Mouse (Mus musculus) right cerebral cortex, adult 2 months (tissue): ENCODE results near the gene Ect2.
A peak's percentile ranks its signal among the peaks of the same experiment; 100 is the strongest.

ENCODE experiments used
- DNase-seq, 2 experiments: peaks; one replicate each; pipeline ENCODE4 v3.0.0; 2021 to 2022; ENCODE audit warnings: low spot score in 2 of 2

The Ect2 gene

DNA sequence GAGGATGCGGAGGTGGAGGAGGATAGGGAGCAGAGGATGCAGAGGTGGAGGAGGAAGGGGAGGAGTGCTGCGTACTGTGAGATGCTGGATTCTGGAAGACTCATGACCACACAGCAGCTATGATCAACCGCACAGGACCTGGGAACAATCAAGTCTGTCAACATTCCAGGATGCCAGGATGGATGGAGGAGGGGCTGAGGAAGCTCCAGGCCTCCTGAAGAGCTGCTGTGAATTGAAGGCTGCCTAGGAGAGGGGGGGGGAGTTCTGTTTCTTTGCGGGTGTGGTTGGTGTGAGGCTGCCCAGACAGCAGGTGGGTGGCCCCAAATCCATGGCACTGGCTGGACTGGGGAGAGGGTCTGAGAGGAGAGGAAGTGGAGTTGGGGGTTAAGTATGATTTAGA is 5.2 kb upstream of the Ect2 start:
- no peak for DNase-seq

DNA sequence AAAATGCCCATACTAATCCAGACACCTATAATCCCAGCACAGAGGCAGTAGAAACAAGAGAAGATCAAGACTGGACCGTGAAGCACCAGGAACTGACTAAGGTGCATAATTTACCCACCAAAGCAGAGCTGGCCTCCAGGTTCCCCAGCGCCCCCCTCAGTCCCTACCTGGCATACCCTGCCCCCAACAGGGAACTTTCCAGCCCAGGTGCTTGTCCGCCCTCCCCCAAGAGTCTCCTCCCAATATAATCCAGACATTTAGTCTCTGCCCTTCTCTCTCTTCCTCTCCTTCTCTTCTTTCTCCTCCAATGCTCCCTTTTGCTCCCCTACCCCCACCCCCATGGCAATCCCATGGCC is 2.9 kb upstream of the Ect2 start:
- DNase-seq, result no peak

DNA sequence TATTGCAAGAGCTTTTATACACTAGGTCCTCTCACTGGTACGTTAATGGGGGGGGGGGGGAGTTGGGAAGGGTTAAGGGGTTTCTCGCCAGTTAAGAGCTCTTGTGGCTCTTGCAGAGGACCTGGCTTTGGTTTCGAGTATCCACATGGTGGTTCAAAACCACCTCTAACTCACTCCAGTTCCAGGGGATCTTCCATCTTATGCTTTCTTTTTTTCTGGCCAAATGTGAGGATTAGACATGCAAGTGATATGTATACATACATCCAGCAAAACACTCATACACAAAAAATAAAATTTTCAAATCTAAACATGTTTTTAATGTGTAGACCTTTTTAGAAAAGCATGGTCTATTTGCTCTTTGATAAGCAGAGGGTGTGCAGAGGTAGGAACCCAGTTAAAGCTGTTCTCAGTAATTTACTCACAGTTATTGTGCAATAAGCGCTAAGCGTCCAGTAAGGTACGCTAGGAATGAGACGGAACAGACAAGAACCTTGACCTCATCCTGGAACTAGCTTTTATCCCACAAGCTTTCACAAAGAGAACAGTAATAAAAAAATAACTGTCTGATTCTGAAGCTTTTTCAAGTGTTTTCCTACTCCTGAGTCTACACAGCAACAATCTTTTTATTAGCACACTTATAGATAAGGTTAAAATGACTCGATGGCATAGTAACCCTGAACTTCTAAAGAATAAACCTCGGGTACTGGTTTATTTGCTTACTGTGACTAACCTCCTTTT is 2.3 kb upstream of the Ect2 start:
- DNase-seq, result no peak

DNA sequence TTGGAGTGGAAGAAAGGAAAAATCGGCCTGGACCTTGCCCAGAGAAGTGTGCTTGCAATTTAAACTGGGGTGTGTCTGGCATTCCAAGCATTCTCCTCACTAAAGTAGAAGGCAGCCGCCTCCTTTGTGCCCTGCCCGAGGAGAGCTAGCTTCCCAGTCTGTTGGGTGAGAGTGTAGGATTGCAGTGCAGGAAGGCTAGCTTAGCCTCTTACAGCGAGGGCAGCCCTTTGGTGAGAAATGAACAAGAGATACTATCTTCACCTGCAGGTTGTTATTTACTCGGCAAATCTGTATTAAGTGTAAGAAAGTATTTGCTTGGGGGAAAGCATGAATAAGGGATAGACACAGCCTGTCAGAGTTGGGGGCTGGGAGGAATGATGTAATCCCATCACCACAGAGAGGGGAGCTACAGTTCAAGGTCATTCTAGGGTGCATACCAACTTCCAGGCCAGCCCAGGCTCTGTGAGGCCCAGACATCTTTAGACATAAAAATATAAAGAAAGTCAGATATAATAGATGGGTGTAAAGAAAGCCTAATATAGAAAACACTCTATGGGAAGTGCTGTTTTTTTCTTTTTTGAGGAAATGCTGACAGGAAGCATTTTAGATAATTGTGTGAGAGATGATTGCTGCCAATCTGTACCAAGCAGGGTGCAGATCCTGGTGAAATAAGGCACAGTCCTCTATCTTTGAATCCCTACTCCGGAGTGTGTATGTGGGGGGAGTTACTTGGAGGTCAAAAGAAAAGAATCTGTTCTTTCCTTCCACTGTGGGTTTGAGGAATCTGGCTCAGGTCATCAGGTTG is 1.6 kb upstream of the Ect2 start:
- DNase-seq, result no peak

DNA sequence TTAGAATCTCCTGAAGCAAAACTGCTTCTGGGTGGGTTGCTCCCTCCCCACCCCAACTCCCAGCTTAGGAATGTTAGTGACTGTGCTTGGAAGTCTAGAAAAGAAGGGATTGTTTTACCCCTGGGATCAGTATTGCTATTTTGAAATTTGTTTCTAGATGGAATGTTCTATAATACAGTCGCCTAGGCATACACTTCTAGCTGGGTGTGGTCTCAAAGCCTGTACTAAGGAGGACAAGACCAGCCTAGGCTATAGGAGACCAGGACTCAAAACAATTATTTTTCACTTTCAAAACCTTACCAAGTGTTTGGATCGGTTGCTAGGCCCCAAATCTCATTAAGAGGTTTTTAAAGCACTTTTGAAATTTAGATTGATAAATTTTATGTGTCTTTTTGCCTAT is 602 bp upstream of the Ect2 start:
- no peak for DNase-seq

DNA sequence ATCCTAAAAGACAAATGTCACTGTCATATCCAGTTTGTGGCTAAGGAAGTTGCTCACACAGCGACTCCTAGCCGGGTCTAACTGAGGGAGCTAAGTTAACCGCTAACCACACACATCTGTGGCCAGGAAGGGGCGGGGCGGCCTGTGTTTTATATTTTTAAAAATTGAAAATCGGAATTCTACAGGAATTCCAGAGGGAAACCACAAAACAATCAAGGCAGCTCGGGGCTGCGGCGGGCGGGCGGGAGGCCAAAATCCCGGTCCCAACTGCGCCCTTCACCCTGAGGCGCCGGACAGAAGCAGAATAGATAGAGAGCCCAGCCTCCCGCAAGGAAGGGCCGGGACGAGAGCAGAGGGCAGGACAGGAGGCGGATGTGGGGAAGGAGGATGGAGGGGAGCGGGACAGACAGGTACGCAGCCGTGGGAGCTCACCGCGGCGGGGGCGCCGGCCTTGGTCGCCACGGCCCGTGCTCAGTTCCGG is 447 bp downstream of the Ect2 start:
- no peak for DNase-seq

DNA sequence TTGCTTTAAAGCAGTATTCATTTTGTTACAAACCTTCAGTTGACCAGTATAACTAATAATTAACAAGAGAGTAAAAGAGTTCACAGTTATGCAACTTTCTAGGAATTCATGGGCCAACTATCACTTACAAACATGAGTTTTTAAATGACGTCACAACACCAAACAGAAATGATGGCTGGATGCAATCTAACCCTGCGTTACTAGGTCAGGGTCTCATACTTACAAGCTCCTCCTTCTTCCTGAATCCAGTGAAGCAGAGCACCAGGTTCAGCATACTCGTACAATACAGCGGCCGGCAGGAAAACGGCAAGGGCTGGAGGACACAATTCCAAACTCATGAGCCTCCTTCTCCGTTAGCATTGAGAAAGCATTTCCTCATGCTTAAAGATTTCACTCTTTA is 7.9 kb downstream of the Ect2 start:
- DNase-seq, result no peak

DNA sequence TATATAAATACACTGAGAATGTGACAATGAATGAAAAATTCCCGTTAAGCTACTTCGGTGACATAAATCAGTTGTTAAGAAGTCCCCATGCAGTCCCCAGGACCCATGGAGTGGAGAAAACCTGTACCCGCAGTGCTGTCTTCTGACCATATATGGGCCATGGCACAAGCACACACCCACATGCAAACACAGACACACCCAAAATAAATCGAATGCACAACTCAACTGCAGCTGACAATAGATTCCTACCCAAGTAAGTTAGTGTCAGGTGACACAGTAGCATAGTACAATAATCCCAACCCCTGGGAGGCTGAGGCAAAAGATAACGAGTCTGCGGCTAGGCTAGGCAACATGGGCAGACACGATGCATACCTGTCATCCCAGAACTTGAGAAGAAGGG is 10.1 kb downstream of the Ect2 start:
- no peak for DNase-seq

DNA sequence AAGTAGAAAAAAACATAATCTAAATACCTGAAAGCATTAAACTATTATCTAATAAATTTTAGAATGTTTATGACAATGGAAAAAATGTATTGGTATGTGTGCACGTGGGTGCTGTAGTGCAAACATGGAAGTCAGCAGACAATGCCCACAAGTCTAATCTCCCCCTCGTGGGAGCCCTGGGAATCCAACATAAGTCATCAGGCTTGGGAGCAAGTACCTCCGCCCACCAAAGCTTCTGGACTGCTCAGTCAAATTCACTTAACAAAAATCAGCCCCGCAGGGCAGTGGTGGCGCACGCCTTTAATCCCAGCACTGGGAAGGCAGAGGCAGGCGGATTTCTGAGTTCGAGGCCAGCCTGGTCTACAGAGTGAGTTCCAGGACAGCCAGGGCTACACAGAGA is 13.6 kb downstream of the Ect2 start:
- no peak for DNase-seq

DNA sequence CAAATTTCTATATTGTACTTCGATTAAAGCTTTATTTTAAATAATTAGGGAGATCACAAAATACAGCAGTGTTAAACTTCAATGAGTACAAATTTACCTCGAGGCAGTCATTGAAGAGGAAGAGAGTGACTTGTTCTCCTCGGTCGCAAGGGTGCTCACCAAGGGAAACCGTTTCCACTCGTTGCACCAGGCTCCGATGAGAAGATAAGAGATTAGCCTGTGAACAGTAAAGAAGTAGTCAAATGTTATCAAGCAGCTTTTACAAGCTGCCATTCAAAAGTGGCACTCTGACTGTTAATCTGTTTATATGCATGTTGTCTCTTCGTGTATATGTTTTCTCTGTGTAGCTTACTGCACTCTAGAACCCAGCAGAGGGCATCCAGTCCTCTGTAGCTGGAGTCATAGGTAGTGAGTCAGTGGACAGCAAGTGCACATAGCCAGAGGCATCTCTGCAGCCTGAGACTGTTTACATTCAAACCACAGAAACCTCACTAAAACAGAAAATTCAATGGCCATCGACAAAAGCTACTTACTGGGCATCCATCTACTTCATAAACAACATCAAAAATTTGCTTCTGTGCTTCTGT is 31.7 kb downstream of the Ect2 start:
- no peak for DNase-seq

DNA sequence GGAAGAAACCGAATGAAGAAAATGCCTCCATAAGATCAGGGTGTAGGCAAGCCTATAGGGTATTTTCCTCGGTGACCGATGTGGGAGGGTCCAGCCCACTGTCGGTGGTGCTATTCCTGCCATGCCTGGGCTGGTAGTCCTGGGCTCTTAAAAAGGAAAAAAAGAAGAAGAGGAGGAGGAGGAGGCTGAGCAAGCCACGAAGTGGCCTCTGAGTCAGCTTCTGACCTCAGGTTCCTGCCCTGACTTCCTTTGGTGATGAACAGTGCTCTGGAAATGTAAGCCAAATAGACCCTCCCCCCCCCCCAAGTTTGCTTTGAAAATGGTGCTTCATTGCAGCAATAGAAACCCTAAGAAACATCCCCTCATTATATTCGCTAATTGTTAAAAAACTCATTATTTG is 32.7 kb downstream of the Ect2 start:
- no peak for DNase-seq

DNA sequence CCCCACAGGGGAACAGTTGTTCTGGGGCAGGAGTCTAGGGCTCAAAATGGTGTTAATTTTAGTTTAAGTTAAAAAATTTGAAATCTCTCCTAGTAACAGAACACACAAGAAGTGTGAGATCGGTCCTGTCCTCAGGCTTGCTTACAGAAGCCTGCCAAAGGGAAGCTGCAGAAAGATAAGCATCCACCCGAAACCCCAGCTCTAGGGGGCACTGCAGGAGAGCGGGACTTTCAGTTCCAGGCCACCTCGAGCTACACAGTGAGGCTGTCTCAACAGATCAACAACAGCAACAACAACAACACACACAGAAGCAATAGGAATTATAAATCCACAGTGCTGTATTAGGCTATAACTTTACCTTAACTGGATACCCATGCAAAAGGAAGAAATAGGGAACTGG is 35.5 kb downstream of the Ect2 start:
- peak in 1 of 2 experiments; percentile 7 for DNase-seq

DNA sequence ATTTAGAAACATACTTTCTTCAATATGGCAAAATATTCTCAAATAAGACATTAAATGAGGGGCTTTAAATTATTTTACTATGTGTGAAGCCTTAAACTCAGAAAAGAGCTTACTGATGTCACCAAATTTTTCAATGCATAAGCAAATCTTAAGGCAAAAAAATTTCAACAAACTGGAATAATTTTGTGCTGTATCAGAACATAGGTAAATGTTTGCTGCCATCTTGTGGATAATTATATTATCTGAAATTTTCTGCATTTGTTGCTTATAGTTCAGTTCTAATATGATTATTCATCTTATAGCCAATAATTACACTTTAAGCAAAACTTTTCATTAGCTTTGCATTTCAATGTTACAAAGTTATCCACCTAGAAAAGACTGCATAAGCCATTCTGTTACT is 42.8 kb downstream of the Ect2 start:
- no peak for DNase-seq

DNA sequence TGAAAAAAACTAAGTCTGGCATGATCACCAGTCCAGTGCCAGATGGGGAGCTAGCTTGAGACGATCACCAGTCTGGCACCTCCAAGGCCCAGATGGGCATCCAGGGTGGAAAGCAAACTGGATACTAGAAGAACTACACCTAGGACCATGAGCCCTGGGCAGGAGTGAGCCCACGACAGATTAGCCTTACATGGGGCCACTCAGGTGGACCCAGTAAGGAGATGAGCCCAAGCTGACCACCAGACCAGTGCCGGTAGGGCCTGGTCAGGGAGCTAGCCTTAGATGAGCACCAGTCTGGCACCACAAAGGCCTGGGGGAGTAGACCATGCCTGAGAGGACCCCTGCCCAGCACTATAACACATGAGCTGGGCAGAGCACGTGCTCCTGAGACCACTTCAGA is 44.6 kb downstream of the Ect2 start:
- no peak for DNase-seq

DNA sequence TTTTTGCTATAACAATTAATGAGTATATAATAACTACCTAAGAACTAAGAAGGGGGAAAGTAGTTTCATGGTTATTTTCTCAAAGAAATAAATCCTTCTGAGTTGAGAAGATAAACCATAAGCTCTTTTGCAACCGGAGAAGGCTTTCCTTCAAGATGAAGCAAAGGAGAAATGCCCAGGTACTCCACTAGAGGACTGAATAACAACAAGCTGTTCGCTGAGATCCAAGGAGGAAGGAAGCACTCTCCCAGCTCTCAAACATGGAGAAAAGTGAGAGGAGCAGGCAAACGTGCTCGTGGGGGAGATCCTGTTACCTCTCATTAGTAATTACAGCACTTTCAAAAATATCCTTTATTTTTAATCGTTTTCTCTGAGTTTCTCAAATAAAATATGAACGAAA is 46.5 kb downstream of the Ect2 start:
- peak in 1 of 2 experiments; percentile 16 for DNase-seq

DNA sequence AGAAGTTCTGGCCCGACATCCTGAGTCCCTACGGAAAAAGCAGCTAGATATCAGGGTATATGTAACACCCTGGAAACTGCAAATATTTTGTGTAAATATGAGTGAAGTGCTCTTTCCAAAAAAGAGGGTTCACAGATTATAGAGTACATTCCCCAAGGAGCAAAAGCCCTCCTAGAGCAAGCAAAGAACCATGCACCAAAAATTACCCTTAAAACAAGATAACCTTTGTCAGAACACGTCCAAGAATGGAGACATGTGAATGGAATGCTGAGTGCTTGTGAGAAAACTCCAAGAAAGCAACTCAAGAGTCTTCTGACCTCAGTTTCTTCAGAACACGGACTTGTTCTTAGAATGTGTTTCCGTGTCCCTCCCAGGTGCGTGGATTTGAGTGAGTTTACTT is 50.7 kb downstream of the Ect2 start:
- no peak for DNase-seq

DNA sequence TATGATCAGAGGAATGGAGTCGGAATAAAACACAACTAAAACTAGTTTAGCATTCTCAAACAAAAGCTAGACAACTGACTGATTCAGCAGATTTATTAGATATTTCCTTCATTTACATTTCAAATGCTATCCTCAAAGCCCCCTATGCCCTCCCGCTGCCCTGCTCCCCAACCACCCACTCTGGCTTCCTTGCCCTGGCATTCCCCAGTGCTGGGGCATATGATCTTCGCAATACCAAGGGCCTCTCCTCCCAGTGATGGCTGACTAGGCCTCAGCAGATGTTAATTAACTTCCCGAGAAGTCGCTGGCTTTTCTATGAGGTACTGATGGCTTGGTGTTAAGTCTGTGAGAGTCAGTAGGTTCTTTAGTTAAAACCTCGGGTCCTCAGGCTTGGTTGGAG is 55.0 kb downstream of the Ect2 start:
- DNase-seq, result no peak

DNA sequence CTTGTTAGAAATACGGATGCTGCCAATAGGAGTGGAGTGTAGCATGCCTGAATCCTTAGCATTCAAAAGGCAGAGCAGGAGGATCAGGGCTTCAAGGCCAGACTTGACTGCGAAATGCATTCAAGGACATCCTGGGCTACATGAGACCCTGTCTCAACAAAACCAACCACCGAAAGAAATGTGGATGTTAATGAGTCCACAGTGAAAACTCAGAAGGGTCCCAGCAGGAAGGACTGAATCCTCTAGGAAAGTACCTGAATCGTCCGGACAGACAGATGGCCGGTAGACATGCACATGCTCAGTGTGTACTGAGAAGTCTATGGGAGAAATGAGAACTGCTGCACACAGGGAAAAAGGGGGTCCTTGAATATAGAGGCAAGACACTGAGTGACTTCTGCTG is 67.5 kb downstream of the Ect2 start:
- no peak for DNase-seq

DNA sequence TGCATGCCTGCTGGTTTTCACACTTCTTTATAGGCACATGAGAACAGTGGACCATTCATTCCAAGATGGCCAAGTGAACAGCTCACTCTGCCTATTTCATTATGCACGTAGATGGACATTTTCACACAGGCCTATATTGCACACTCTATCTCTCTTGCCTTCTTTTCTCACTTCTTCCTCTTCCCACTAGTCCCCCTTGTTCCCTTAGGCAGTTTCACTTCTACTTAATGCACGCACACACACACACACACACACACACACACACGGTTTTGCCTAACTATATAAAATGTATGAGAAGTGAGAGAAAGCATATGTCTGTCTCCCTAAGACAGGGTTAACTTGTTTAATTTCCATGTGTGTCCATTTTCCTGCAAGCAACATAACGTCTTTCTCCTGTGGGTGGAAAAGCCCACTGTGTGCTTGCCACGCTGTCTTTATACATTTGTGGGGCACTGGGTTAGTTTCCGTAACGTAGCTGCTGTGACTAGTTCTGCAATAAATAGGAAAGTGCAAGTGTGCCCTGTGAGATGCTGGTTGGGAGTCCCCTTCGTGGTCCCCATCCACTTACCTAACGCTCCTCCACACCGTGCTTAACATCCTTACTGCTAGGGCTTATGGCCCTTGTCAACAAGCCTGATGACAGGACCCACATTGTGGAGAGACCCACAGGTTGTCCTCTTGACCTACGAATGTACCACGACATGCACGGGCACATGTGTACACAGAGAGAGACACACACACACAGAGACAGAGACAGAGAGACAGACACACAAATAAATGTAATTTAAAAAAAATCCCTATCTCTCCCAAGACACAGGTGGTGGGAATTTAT is 72.2 kb downstream of the Ect2 start:
- DNase-seq, result no peak

DNA sequence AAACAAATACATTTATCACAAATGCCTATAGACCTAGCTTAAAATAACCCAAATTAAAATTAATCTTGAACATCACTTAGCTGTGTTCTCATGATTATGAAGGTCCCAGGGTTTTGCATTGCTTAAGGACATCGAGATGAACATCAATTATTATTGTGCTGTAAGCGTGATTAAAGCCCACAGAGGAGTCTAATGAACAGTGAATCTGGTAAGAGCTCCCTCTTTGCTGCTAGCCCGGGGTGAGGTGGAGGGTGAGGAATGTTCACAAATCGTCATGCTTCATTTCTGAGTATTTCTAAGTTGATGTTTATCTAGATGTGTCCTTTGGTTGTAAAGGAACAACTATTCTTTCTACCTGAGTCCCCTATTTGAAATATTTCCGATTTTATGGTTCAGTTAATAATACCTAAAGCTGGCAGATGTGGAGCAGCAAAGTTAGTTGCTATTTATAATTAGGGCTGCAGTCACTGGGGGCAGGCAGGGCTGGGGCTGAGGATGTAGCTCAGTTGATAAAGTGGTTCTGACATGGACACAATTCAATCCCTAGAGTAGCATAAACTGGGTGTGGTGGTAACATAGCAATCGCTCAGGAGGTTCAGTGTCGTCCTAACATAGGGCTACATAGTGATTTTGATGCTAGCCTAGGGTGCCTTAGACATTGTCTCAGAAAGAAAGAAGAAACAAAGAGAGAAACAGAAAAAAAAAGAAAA is 73.5 kb downstream of the Ect2 start:
- DNase-seq, result no peak

DNA sequence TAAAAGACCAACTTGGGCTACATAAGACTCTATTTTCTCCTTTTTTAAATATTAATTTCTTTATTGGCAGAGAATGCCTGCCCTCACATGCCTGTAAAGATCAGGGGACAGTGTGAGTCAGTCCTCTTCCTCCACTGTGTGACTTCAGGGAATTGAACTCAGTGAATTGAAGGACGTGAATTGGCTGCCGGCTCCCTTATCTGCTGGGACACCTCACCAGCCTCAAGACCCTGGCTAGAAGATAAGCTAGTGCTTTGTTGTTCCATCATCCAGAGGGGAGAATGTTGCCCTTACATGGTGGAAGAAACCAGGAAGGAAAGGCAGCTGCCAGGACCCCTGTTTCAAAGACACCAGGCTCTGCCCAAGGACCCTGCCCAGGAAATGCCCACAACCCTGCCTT is 79.8 kb downstream of the Ect2 start:
- DNase-seq, result no peak

DNA sequence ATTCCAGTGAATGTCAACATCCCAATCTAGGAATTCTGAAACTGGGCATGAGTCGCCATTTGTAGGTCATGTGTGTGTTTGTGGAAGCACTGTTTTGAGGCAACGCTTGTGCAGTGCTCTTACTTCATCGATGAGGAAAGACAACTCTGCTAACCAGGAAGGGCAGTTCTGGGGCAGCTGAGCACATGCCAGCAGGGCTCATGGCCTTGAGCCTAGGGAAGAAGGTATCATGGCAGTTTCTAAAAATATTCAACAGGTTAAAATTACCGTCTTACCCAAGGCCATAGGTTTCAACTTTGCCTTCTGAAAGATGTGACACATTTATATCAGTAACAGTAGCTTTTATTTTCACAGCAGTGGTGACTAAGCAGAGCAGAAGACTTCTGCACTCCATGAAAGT is 82.0 kb downstream of the Ect2 start:
- DNase-seq, result no peak
